Mouse (Mus musculus) thymus, adult 2 months (tissue): Measurements from ENCODE around the gene Phpt1. TPM values are rescaled to one million over a fixed set of nuclear protein-coding genes. Genes with fewer than 3 reads are reported as not detected.

Experiments used
- DNase-seq: peaks from one replicate; pipeline ENCODE4 v3.0.0; 2021
- H3K27ac ChIP-seq: fragments of 200-500 bp; 2 replicates; pipeline ENCODE4 v1.5.1; 2012; ENCODE audit warnings: low read length, control low read depth; ENCODE audit not compliant: control insufficient read depth, insufficient read depth
- H3K27me3 ChIP-seq: fragments of 200-500 bp; 2 replicates; pipeline ENCODE4 v1.6.1; 2012; ENCODE audit warnings: mild to moderate bottlenecking, low read length, moderate library complexity, mixed read lengths; ENCODE audit not compliant: control insufficient read depth, insufficient read depth
- H3K36me3 ChIP-seq: fragments of 200-500 bp; 2 replicates; pipeline ENCODE4 v1.6.1; 2012; ENCODE audit warnings: mild to moderate bottlenecking, low read length, moderate library complexity; ENCODE audit not compliant: control insufficient read depth, insufficient read depth
- H3K4me1 ChIP-seq: fragments of 200-500 bp; replicated peaks from 2 replicates; pipeline ENCODE4 v1.6.1; 2012; ENCODE audit warnings: low read length; ENCODE audit not compliant: control insufficient read depth, insufficient read depth
- H3K4me3 ChIP-seq: fragments of 200-500 bp; 2 replicates; pipeline ENCODE4 v1.5.1; 2012; ENCODE audit warnings: mild to moderate bottlenecking, low read length, control low read depth, moderate library complexity; ENCODE audit not compliant: control insufficient read depth, insufficient read depth
- CTCF ChIP-seq: fragments of 200-500 bp; IDR thresholded peaks from 2 replicates; pipeline ENCODE4 v1.5.1; 2012; ENCODE audit warnings: mild to moderate bottlenecking, control low read depth, low read length, moderate library complexity, borderline replicate concordance; ENCODE audit not compliant: control insufficient read depth, poor library complexity, insufficient read depth; ENCODE audit errors: extremely low read depth
- POLR2A ChIP-seq: fragments of 200-500 bp; IDR thresholded peaks from 2 replicates; pipeline ENCODE4 v1.6.1; 2012; ENCODE audit warnings: mild to moderate bottlenecking, low read length, control low read depth, moderate library complexity; ENCODE audit not compliant: control insufficient read depth, poor library complexity, insufficient read depth; ENCODE audit errors: extremely low read depth
- WGBS: fragments of 180-500 bp; shearing (Covaris S2); methylation state at CpG from one replicate; pipeline ENCODE4 v1.1.7; 2018; 5-methylcytosine and 5-hydroxymethylcytosine counted together
- polyA plus RNA-seq: library from polyadenylated mRNA; depleted of rRNA; stranded (reverse); fragments of >200 nt; gene quantifications from 2 replicates; pipeline ENCODE4 v1.2.3, GENCODE M21; 2012

Phpt1 gene
- polyA plus RNA-seq, 1 experiment = 94.7 TPM

GRCm38 (mm10) chr2:25583571-25583970 lies 8.5 kb upstream of the Phpt1 start:
- Histone ChIP-seq H3K36me3 (no peaks in the 10 kb centered on the region; the same call in 1 of the 2 replicates), H3K27me3 (peaks cover 14% of the 10 kb centered on the region), H3K27ac (no peak overlapping the region), H3K4me1 (peaks cover 26% of the 10 kb centered on the region), H3K4me3 (no peak overlapping the region)
- DNase-seq = no peak
- 93% methylated on average over 4 of the region's 4 CpGs for WGBS
- TF ChIP-seq CTCF = no peak
- TF ChIP-seq POLR2A = no peak

DNA sequence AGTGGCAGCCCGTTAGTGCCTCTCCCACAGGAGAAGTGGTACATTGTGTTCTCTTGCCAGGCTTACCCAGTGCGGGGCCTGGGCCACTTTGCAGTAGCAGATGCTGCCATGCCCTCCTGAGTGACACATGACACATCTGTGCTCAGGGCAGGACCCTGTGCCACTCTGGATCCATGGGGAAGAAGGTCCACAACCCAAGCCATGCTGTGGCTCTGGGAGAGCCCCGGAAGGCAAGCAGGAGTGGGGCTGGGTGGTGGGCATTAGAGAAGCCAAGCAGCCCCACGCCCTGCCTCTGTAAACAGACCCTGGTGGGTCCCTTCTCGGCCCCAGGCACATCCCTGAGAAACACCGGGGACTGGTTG lies 8.1 kb upstream of the Phpt1 start:
- DNase-seq = no peak
- TF ChIP-seq POLR2A (no peak), CTCF (no peak)

GRCm38 (mm10) chr2:25582466-25583119 lies 7.6 kb upstream of the Phpt1 start:
- peaks cover 23% of the 10 kb centered on the region for H3K27me3 ChIP-seq
- DNase-seq = no peak
- no peak overlapping the region for H3K4me3 ChIP-seq
- WGBS = 59% methylated on average over 12 of the region's 12 CpGs
- no peaks in the 10 kb centered on the region; the same call in 1 of the 2 replicates for H3K36me3 ChIP-seq
- H3K27ac ChIP-seq = no peak overlapping the region
- H3K4me1 ChIP-seq = peaks cover 36% of the 10 kb centered on the region
- TF ChIP-seq POLR2A (no peak), CTCF (no peak)

More for the DNA sequence above, 8.1 kb upstream of the Phpt1 start:
- H3K4me3 ChIP-seq = no peak overlapping the region
- no peaks in the 10 kb centered on the region; the same call in 1 of the 2 replicates for H3K36me3 ChIP-seq
- H3K4me1 ChIP-seq = peaks cover 31% of the 10 kb centered on the region
- no peak overlapping the region for H3K27ac ChIP-seq
- H3K27me3 ChIP-seq = peaks cover 18% of the 10 kb centered on the region
- WGBS = 93% methylated on average over 6 of the region's 6 CpGs

GRCm38 (mm10) chr2:25581901-25582301 lies 6.9 kb upstream of the Phpt1 start:
- Histone ChIP-seq H3K4me3 (no peak overlapping the region), H3K27ac (no peak overlapping the region), H3K27me3 (peaks cover 29% of the 10 kb centered on the region), H3K36me3 (no peaks in the 10 kb centered on the region; the same call in 1 of the 2 replicates), H3K4me1 (peaks cover 42% of the 10 kb centered on the region)
- WGBS = 12% methylated on average over 6 of the region's 6 CpGs
- TF ChIP-seq POLR2A = no peak
- TF ChIP-seq CTCF = no peak
- DNase-seq = no peak

DNA sequence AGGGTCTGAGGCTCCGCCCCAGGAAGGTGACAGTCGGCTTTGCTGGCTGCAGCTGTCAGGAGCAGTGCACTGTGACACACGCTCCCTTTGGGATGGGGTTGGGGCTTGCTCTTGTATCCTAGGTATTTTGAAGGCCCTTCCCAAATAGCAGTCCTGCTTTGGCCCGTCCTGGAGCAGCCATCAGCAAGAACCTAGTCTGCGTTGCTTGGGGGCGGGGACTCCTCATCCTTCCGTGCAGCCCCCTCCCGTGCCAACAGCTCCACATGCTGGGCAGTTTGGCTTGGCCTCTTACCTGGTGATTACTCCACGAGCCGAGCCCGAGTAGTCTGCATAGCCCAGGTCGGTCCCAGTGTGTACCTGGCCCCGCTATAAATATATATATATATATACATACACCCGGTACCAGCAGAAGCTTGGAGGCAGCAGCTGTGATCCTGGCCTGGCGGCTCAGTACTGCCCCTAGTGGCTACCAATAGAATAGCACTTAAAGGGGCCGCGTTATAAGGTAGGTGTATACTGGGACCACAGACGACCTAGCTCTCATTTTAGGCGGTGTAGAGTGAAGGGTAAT lies 6.4 kb upstream of the Phpt1 start, which contains the start of gene Ajm1:
Gene Ajm1 (minus strand): TSS at position 464 of the 571 bp plus-strand sequence.
- WGBS = 6% methylated on average over 19 of the region's 19 CpGs
- Histone ChIP-seq H3K36me3 (no peaks in the 10 kb centered on the region; the same call in 1 of the 2 replicates), H3K27me3 (peaks cover 29% of the 10 kb centered on the region), H3K4me3 (peak within 1 kb of the TSS; percentile 30), H3K27ac (no peak within 1 kb of the TSS), H3K4me1 (peaks cover 42% of the 10 kb centered on the region)
- TF ChIP-seq POLR2A = no peak
- no peak for TF ChIP-seq CTCF
- DNase-seq = peak; percentile 72

DNA sequence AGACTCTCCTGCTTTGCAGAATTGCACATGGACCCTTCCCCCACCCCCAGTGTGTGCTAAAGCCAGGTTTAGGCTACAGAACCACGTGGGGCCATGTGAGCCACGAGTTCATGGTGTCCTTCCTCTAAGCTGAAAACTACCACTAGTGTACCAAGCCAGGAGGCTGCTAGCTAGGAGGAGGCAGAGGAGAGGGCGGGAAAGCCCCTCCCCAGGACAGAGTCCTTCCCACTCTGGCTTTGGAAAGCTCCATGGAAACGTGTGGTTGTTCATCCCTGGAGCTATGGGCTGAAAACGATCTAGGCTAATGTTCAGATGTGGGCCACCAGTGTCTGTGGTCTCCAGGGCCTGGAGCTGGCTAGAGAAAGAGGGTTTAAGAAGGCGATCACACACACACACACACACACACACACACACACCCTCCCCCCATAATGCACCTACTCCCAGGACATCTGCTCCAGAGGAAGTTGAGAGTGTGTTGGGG lies 5.6 kb upstream of the Phpt1 start:
- TF ChIP-seq POLR2A (no peak), CTCF (peak; percentile 29; the same call in 1 of the 2 replicates)
- WGBS = 36% methylated on average over 6 of the region's 6 CpGs
- H3K4me3 ChIP-seq = no peak overlapping the region
- DNase-seq = no peak
- H3K27ac ChIP-seq = no peak overlapping the region
- peaks cover 29% of the 10 kb centered on the region for H3K27me3 ChIP-seq
- peaks cover 47% of the 10 kb centered on the region for H3K4me1 ChIP-seq
- no peaks in the 10 kb centered on the region; the same call in 1 of the 2 replicates for H3K36me3 ChIP-seq
